Comparison of ENCODE assay signal across 8 mouse cellular contexts in the genomic region with DNA sequence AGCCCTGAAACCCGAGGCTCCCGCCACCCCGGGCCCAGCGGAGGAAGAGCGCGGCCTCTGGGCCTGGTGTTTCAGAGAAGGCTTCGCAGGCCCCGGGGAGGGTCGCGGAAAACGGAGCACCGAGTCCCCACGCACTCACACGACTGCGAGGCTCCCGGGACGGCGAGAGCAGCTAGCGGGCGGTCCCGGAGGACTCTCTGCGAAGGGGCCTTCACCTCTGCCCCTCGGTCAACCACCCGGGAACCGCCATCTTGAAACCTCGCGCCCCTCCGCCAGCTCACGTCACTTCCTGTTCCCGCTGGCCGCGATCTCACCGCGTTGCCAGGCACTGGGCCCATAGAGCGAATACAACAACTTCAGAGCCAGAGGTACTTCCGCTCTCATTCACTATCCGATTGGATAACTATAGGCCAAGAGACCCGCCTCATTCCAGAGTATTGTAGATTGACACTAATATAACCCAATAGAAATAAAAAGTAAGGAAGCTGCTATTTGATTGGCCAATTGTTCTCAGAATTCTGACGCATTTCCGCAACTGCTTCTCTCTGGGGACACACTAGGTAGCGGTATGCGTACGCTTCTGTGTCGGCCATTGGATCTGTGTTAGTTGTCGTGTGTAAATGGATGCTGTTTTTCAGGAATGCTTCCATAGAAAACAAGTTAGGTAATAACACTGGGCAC. TPM values are rescaled to one million over a fixed set of nuclear protein-coding genes. Genes with fewer than 3 reads are reported as not detected.
A peak's percentile ranks its signal among the peaks of the same experiment; 100 is the strongest.
DNase-seq lines count a peak whose midpoint lies in the region; ATAC-seq and TF ChIP-seq lines count a peak whose summit lies in the region.

A gene (minus strand): TSS at position 353 of the 681 bp plus-strand sequence.

- no peaks in the 10 kb centered on the region for H3K9me3 ChIP-seq in embryonic facial prominence, embryonic 15.5 days (replicated peaks)
- no peaks in the 10 kb centered on the region for H3K9me3 ChIP-seq in limb, embryonic 14.5 days (ENCODE audit: control insufficient read depth, low read length)
- H3K9me3 ChIP-seq in midbrain, postnatal 0 days (ENCODE audit: low read length), result no peaks in the 10 kb centered on the region

- TF ChIP-seq POLR2A in bone marrow, adult 2 months (IDR thresholded peaks at IDR 0.05; ENCODE audit: borderline replicate concordance, control insufficient read depth, low read depth, low read length), result peak; percentile 82
- peak; percentile 91; the same call in 1 of the 2 replicates for TF ChIP-seq POLR2A in limb, embryonic 14.5 days (IDR thresholded peaks at IDR 0.05; ENCODE audit: borderline replicate concordance, extremely low read depth, insufficient read depth, insufficient read length)

- H3K27ac ChIP-seq in bone marrow, adult 2 months (ENCODE audit: control insufficient read depth, insufficient read depth, low read depth, low read length, poor library complexity), result peak within 1 kb of the TSS; percentile 89
- peak within 1 kb of the TSS; percentile 89 for H3K27ac ChIP-seq in embryonic facial prominence, embryonic 15.5 days (replicated peaks)
- H3K27ac ChIP-seq in limb, embryonic 14.5 days (replicated peaks; ENCODE audit: low read depth, low read length), result peak within 1 kb of the TSS; percentile 82
- peak within 1 kb of the TSS; percentile 83 for H3K27ac ChIP-seq in midbrain, postnatal 0 days (ENCODE audit: low read depth, low read length)

- H3K4me1 ChIP-seq in bone marrow, adult 2 months (ENCODE audit: control insufficient read depth, insufficient read depth, low read length), result no peaks in the 10 kb centered on the region; the same call in 1 of the 2 replicates
- peaks cover 5% of the 10 kb centered on the region for H3K4me1 ChIP-seq in embryonic facial prominence, embryonic 15.5 days
- 0 out of 2 replicates have a peak, but pooled peaks cover 3% of the 10 kb centered on the region for H3K4me1 ChIP-seq in limb, embryonic 14.5 days (ENCODE audit: control insufficient read depth, insufficient read depth, low read length)
- H3K4me1 ChIP-seq in midbrain, postnatal 0 days (ENCODE audit: insufficient read depth, low read length), result peaks cover 4% of the 10 kb centered on the region; the same call in 1 of the 2 replicates

- ATAC-seq in embryonic facial prominence, embryonic 15.5 days (ENCODE audit: insufficient number of reproducible peaks, low FRiP score, low TSS enrichment, low read depth), result peak; percentile 100
- ATAC-seq in limb, embryonic 14.5 days (ENCODE audit: low FRiP score, low read depth), result peak; percentile 100
- peak; percentile 100 for ATAC-seq in midbrain, postnatal 0 days (ENCODE audit: low FRiP score)

- peaks cover 4% of the 10 kb centered on the region; the same call in 1 of the 2 replicates for H3K27me3 ChIP-seq in embryonic facial prominence, embryonic 15.5 days
- H3K27me3 ChIP-seq in limb, embryonic 14.5 days (ENCODE audit: control insufficient read depth, insufficient read depth, low read length), result no peaks in the 10 kb centered on the region
- peaks cover 6% of the 10 kb centered on the region; the same call in 1 of the 2 replicates for H3K27me3 ChIP-seq in midbrain, postnatal 0 days (ENCODE audit: insufficient read depth, low read length)

- peak; percentile 100 for DNase-seq in 416B (ENCODE audit: low read depth)
- DNase-seq in heart, adult 8-10 months (ENCODE audit: low spot score), result peak; percentile 99
- peak; percentile 99 for DNase-seq in kidney, adult 9 months
- DNase-seq in limb, embryonic 14.5 days (ENCODE audit: low spot score), result peak; percentile 99
- DNase-seq in midbrain, postnatal 0 days (ENCODE audit: low spot score), result peak; percentile 99
- DNase-seq in spleen, postnatal 14 days (ENCODE audit: low spot score in 2 of 2), result peak; percentile 85 to 92

- peak within 1 kb of the TSS; percentile 98 for H3K4me3 ChIP-seq in bone marrow, adult 2 months (replicated peaks; ENCODE audit: control insufficient read depth, low read depth, low read length)
- H3K4me3 ChIP-seq in embryonic facial prominence, embryonic 15.5 days (replicated peaks), result peak within 1 kb of the TSS; percentile 100
- peak within 1 kb of the TSS; percentile 100 for H3K4me3 ChIP-seq in limb, embryonic 14.5 days (replicated peaks; ENCODE audit: low read length)
- peak within 1 kb of the TSS; percentile 100 for H3K4me3 ChIP-seq in midbrain, postnatal 0 days (ENCODE audit: low read depth, low read length)

- no peak for TF ChIP-seq CTCF in bone marrow, adult 2 months (IDR thresholded peaks at IDR 0.05; ENCODE audit: control insufficient read depth, insufficient read depth, low read length)
- TF ChIP-seq CTCF in midbrain, postnatal 0 days (IDR thresholded peaks at IDR 0.05), result peak; percentile 59

- peaks cover 19% of the 10 kb centered on the region for H3K36me3 ChIP-seq in embryonic facial prominence, embryonic 15.5 days
- H3K36me3 ChIP-seq in limb, embryonic 14.5 days (ENCODE audit: control insufficient read depth, insufficient read depth, low read length), result peaks cover 23% of the 10 kb centered on the region
- H3K36me3 ChIP-seq in midbrain, postnatal 0 days (ENCODE audit: insufficient read depth, low read length), result peaks cover 12% of the 10 kb centered on the region

- H3K4me2 ChIP-seq in embryonic facial prominence, embryonic 15.5 days (replicated peaks), result peak within 1 kb of the TSS; percentile 68
- H3K4me2 ChIP-seq in limb, embryonic 14.5 days (replicated peaks; ENCODE audit: low read depth, low read length, severe bottlenecking), result peak within 1 kb of the TSS; percentile 61
- peak within 1 kb of the TSS; percentile 59 for H3K4me2 ChIP-seq in midbrain, postnatal 0 days (ENCODE audit: low read depth, low read length, poor library complexity, severe bottlenecking)

- peak within 1 kb of the TSS; percentile 99 for H3K9ac ChIP-seq in embryonic facial prominence, embryonic 15.5 days
- H3K9ac ChIP-seq in limb, embryonic 14.5 days (ENCODE audit: low read depth, low read length, severe bottlenecking), result peak within 1 kb of the TSS; percentile 99
- peak within 1 kb of the TSS; percentile 98 for H3K9ac ChIP-seq in midbrain, postnatal 0 days (replicated peaks; ENCODE audit: low read length, poor library complexity, severe bottlenecking)

- under 1% methylated on average over 45 of the region's 45 CpGs for WGBS in bone marrow, adult 2 months
- WGBS in embryonic facial prominence, embryonic 15.5 days, result under 1% methylated on average over 40 of the region's 45 CpGs
- WGBS in limb, embryonic 14.5 days, result under 1% methylated on average over 40 of the region's 45 CpGs
- WGBS in midbrain, postnatal 0 days, result under 1% methylated on average over 44 of the region's 45 CpGs

RNA-seq across cellular contexts. Expression of the gene that starts here (rescaled TPM):
- 38.3 and 48.2 TPM in 2 replicates for polyA plus RNA-seq in bone marrow, adult 2 months (2011; ENCODE audit: insufficient read depth, insufficient read length, low replicate concordance, missing spikeins)
- polyA plus RNA-seq in embryonic facial prominence, embryonic 15.5 days (2015; fragmentation: Nextera tagmentation; extraction: Ambion mirVana), result 92.0 and 104 TPM in 2 replicates
- 10 to 100 TPM; 60.9 to 70.3 (median 65.5) TPM for total RNA-seq in heart, adult 8-10 months (2022)
- 87.0 and 96.5 TPM in 2 replicates for polyA plus RNA-seq in limb, embryonic 14.5 days (2012; rRNA removed)
- 100 and 110 TPM in 2 replicates for polyA plus RNA-seq in limb, embryonic 14.5 days (2014; fragmentation: Nextera tagmentation; extraction: Ambion mirVana)
- 43.6 and 44.8 TPM in 2 replicates for total RNA-seq in midbrain, postnatal 0 days (2014; rRNA removed)
- polyA plus RNA-seq in midbrain, postnatal 0 days (2015; fragmentation: Nextera tagmentation; extraction: Ambion mirVana), result 73.6 and 86.1 TPM in 2 replicates

Comparison
In these comparisons a context has a peak if more than half of its experiments do, and no peak if none do; other contexts are left out.
1. Peak in every context shown above with its lines: DNase-seq, ATAC-seq, H3K4me3 ChIP-seq and H3K27ac ChIP-seq.